Mouse (Mus musculus) gastrocnemius, adult 2 months (tissue): ENCODE results near the gene Gpr4. TPM values are rescaled to one million over a fixed set of nuclear protein-coding genes. Genes with fewer than 3 reads are reported as not detected.

Experiments
- DNase-seq: peaks from one replicate; pipeline ENCODE4 v3.0.0; 2022
- H3K27ac ChIP-seq: fragments of 200-600 bp; 2 replicates; pipeline ENCODE4 v1.8.1; 2022; ENCODE audit warnings: mild to moderate bottlenecking
- H3K4me3 ChIP-seq: fragments of 200-600 bp; 2 replicates; pipeline ENCODE4 v1.8.1; 2022; ENCODE audit warnings: mild to moderate bottlenecking, moderate library complexity
- CTCF ChIP-seq: fragments of 200-600 bp; IDR thresholded peaks from 2 replicates; pipeline ENCODE4 v1.8.1; 2022; ENCODE audit warnings: antibody characterized with exemption, mild to moderate bottlenecking, moderate library complexity
- intact Hi-C: fragments of 180-260 bp; cut with DNase I; formaldehyde crosslinking; loops from one replicate; pipeline ENCODE4 v1.15.1; 2025
- microRNA-seq: library from miRNA; unstranded; fragments of <30 nt; microRNA quantifications from one replicate; pipeline ENCODE4 v1.2.0, GENCODE M21; 2021
- total RNA-seq, 2 experiments: library from RNA; stranded (reverse); gene quantifications; 2 replicates each; pipeline ENCODE4 v1.2.3; 2021

The Gpr4 gene
- total RNA-seq, 2 experiments from 2014 or later, result 1.9 to 2.9 TPM

DNA sequence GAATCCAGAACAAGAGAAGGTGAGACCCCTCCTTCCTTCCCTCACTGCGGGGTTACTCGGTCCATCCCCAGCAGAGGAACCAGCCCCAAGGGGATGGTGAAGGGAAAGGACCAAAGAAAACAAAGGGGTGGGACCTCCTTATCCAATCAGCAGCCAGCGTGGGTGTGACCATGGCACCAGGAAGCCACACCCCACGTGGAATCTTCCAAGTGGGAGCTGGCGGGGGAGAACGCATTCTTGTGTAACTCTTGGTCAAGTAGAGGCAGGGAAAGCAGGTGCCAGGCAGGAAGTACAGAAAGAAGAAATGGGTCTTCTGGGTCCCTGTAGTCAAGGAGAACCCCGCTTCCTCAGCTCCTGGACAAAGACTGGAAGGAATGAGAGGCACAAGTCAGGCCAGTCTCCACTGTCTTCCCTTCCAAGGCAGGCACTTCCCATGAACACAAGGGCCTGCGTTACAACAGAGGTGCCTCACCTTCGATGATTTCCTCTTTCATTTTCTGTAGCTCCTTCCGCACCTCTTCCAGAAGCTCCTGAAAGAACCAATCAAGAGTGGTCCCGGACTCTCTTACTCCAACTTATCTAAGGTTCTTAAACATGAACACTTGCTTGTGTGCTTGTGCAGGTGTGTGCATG, 45.2 kb downstream of the Gpr4 start:
- intact Hi-C loops, result no loop called here

DNA sequence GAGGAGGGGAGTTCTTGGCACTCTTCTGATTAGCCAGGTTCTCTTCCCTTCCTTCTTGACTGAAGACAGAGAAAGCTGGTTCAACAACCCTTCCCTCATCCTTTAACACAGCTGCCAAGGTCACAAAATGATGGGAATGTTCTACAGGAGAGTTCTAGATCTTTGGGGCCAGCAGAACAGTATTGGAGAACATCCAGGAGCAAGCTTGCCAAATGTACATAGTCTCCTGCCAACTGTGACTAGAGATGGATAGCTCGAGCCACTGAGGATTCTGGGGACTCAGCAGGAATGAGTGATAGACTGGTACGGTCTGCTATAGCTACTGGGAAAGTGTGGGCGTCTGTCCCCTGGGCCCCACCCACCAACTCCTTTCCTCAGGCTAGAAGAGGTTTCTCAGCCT, 46.0 kb downstream of the Gpr4 start:
- Histone ChIP-seq H3K4me3 (no peak overlapping the region), H3K27ac (peak overlapping the region; percentile 46; the same call in 1 of the 2 replicates)
- no peak for TF ChIP-seq CTCF
- intact Hi-C loops, result no loop called here
- no peak for DNase-seq

More for the DNA sequence above, 45.2 kb downstream of the Gpr4 start:
- no peak for TF ChIP-seq CTCF
- peak; percentile 76 for DNase-seq
- H3K4me3 ChIP-seq, result no peak overlapping the region
- peak overlapping the region; percentile 46; the same call in 1 of the 2 replicates for H3K27ac ChIP-seq

DNA sequence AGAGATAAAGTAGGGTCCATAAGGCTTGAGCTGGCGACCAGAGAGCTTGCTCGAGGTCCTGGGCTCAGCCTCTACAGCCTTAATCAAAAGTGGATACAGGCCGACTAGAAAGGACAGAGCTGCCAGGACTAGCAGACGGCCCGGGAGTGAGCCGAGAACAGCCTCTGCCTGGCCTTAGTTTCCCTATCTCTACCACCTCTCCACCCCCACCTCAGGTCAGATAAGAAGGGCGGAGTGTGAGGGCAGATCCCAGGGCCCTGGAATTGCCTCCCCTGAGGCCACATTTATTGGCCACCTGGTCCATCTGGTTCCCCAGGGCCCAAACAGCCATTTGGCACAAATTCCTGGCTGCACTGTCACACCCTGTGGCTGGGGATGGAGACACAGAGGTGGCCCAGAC, 52.8 kb downstream of the Gpr4 start:
- peak; percentile 60 for DNase-seq
- Histone ChIP-seq H3K4me3 (peak overlapping the region; percentile 21; the same call in 1 of the 2 replicates), H3K27ac (peak overlapping the region; percentile 93)
- intact Hi-C loops, result no loop called here
- TF ChIP-seq CTCF, result no peak

DNA sequence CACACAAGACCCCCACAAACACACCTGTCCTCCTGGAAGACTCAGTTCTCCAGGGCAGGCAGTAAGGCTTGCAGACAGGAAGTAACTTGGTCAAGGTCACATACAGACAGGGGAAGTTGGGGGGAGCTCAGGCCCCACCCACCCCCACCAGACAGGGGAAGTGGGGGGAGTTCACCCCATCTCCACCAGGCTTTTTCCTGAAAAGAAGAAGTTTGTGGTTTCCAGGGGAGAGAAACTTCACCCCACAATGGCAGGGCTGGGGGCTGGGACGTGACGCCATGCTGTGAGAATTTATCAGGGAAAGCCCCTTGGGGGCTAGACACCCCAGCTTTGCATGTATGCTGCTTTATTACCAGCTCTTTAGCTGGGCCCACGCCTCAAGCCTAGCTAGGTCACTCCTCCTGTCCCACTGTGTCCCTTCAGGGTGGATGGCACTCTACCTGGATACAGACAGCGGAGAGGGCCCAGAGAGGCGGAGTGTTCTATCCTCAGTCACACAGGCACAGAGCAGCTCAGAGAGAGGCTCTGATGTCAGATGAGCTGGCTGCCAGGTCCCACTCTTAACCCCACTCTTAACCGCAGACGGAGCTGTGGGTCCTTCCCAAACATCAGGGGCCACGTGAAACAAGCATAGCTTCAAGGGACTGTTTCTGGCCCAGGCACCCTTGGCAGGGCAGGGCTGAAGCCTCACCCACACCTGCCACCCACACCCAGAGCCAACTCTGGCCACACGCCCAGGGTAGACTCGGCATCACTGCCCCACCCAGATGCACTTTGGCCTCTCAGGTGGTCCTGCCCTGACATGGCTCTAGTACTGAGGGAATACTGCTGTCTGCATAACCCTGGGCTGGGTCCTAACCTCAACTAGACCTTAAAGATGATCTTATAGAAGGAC, 53.8 kb downstream of the Gpr4 start:
- intact Hi-C loops, result no loop called here
- peak; percentile 66 for DNase-seq
- no peak for TF ChIP-seq CTCF
- Histone ChIP-seq H3K4me3 (peak overlapping the region; percentile 30), H3K27ac (peak overlapping the region; percentile 93)

DNA sequence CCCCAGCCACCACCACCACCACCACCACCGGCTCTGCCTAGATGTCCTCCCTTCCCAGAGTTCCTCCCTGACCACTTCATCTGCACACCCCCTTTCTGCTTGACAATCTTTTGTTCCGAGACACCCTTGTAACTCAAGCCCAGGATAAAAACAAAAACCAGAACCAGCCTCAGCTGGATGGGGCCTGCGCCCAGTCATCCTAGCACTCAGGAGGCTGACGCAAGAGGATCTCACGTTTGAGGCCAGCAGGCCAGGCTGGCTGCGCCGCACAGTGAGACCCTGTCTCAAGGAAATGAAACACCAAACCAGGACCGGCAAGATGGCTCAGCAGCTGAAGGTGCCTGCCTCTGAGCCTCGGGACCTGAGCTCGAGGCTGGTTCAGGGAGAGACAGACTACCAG, 54.7 kb downstream of the Gpr4 start:
- H3K4me3 ChIP-seq, result peak overlapping the region; percentile 33; the same call in 1 of the 2 replicates
- intact Hi-C loops, result no loop called here
- DNase-seq, result peak; percentile 54
- H3K27ac ChIP-seq, result peak overlapping the region; percentile 93
- no peak for TF ChIP-seq CTCF

DNA sequence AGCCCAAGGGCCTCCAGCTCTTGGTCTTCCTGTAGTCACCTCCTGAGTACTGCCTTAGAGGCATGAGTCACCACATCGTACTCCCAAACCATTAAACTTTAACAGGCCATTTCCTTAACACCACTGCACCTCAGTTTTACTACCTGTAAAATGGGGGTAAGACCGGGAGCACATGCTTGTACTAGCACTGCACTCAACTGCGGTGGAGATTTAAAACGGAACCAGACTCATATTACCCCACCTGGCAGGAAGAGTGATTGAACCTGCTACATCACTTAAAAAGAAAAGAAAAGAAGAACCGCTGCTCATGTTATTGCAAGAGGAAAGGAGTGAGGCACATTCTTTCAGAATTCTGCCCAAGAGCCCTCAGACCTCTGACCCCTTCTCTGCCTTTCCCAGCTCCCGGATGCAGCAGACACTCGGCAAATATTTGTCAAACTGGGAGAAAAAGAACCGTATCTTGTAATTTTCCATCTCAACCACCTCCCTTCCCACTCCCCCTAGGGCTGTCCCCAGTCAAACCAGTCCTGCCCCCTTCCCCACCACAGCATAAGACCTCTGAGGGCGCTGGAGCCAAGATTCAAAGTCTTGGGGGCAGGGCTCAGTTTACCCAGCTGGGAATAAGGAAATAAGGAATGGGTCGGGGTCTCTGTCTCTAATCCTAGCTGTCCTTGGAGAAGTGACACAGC, 56.8 kb downstream of the Gpr4 start:
- intact Hi-C loops, result no loop called here
- TF ChIP-seq CTCF, result no peak
- no peak for DNase-seq
- H3K27ac ChIP-seq, result peak overlapping the region; percentile 93
- peak overlapping the region; percentile 95 for H3K4me3 ChIP-seq

DNA sequence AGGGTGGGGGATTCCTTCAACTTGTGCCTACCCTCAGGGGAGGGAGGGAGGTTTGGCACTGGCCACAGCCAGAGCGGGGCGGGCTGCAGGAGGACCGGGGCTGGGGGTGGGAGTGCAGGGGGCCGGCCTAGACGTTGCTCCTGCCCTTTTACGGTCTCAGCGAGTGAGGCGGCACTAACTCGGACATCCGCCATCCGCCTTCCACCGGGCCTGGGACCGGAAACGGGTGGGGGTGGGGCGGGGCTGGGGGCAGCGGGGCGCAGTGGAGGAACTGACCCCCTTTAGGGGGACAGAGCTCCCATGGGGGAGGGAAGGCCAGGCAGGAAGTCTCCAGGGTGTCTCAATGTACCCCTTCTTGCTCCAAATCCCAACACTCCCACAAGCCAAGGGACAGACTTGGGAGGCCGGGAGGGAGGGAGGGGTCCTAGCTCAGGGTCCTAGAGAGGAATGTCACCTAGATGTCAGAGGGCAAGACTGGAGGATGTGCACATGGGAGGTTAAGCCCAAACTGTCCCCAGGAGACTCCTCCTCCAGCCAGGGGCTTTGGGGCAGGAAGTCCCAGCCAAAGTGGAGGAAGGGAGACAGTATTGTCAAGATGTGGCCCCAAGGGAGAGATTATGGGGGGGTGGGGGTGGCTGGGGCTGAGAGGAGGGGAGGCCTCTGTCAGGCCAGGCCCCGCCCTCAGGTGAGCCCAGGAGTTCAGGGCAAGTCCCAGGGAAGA, 57.5 kb downstream of the Gpr4 start:
- no peak for TF ChIP-seq CTCF
- peak overlapping the region; percentile 95 for H3K4me3 ChIP-seq
- peak; percentile 82 for DNase-seq

DNA sequence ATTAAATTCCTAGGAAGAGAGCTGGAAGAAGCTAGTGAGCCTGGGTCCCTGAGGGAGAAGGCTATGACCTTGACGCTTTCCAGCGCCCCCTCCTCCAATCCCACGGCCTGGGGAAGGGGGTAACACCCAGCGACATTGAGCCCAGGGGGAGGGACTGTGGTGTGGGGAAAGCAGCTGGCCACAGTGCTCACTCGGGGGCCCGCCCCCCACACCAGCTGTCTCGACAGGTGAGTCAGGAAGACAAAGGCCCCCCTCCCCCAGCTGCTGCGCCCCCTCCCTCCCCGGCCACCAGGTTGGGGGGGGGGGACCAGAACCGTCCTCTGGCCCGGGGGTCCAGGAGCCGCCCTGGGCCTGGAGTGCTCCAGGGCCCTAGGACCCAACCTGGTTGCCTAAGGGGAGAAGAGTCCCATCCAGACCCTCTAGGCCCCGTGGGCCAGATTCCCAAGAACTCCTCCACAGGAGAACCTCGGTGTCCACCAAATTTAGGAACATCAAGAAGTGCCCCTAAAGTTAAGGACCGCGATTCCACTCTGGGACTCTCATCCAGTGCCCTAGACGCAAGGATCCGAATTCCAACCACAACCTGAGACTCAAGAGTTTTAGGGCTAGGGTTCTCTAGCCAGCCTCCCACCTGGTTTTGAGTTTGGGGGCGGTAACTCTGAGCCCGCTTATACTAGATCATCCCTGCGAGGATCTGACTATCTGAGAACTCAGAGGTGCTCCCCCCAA, 58.3 kb downstream of the Gpr4 start:
- peak overlapping the region; percentile 93 for H3K27ac ChIP-seq
- peak; percentile 41 for DNase-seq
- H3K4me3 ChIP-seq, result peak overlapping the region; percentile 95
- no peak for TF ChIP-seq CTCF
- intact Hi-C loops, result no loop called here

More for the DNA sequence above, 57.5 kb downstream of the Gpr4 start:
- peak overlapping the region; percentile 93 for H3K27ac ChIP-seq
- intact Hi-C loops, result no loop called here

DNA sequence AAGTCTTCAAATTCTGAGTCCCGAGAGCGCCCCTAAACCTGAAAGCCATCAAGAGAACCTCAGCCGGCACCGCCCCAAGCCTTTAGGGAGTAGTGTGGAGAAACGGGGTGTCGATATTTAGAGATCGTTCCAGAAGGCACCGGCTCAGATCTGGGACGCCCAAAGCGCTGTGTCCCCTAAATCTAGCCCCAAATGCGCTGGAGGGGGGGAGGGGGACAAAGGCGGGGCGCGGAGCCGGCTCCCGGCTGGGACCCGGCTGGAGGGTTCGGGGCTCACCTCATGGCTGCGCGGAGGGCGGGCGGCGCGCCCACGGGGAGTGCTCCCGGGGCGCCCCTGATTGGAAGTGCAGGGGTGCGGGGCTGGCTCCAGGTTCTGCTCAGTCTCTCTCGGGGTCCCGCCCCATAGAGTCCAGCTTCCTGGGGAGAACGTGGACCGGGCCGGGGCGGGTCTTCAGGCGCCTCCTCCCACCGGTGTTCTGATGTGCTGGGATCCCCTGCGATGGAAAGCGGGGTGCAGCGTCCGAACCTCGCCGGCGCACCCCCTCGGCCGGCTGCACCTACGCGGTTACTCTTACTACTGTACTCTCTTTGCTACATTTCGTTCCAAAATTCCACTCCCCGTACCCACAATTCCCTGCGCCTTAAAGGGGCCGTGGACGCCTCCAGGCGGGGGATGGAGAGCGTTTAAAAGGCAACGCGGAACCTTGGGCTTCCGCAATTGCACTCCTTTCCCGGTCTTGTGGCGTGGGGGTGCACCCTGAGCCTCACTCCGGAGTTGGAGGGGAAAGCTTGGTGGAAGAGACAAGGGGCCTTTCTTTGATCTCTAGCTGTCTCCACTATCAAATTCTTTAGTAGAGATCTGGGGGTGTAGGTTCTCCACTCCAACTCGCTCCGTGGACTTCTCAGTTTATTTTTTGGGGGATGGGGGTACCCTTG, 59.2 kb downstream of the Gpr4 start, which contains the start of gene Vasp:
Gene Vasp (minus strand): TSS at position 580 of the 935 bp plus-strand sequence.
- Histone ChIP-seq H3K27ac (peak within 1 kb of the TSS; percentile 93), H3K4me3 (peak within 1 kb of the TSS; percentile 95)
- TF ChIP-seq CTCF, result no peak
- intact Hi-C loops, result no loop called here
- DNase-seq, result peak; percentile 86

DNA sequence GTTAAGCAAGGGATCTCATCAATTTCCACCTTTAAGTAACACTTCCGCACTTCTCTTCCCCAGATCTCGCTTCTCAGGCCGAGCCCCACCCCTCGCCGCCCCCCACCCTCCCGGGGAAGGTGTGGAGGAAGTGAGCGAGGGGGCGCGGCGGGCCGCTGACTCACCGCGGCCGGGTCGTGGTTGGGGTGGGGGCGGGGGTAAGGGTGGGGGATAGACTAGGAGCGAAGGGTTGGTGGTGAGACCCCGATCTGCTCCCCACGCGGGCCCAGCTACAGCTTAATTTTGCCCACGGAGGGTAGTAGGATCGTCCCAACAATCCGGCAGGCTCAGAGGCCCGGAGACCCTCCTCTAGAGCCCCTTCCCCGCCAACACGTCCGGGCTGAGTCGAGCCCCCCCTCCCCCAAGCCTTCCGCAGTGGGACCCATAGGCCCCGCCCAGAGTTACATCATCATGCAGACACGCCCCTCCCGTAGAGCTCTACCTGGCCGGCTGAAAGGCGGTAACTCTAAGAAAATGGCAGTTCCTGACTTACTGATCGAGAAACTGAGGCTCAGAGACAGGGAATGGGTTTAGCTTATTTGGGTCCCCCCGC, 59.9 kb downstream of the Gpr4 start:
- Histone ChIP-seq H3K27ac (peak overlapping the region; percentile 93), H3K4me3 (peak overlapping the region; percentile 95)
- intact Hi-C loops, result no loop called here
- peak; percentile 76 for DNase-seq
- TF ChIP-seq CTCF, result no peak

Small RNA genes lying within 50 kb of the gene (microRNA-seq; reads per million reads assigned to microRNA genes)
- 61.4 reads per million, percentile 36 among the genes with 10 or more reads in this experiment for gene Mir330

Other genes with a start within 250 kb of the Gpr4 start
- gene Nanos2, start 225.1 kb upstream of the Gpr4 start, total RNA-seq, result not detected
- 1 to 10 TPM; 6.3 to 6.7 TPM for gene Mypop, start 221.3 kb upstream of the Gpr4 start, total RNA-seq
- 10 to 100 TPM; 18.2 to 20.5 TPM for gene Irf2bp1, start 208.5 kb upstream of the Gpr4 start, total RNA-seq
- not detected for gene Foxa3, start 189.0 kb upstream of the Gpr4 start, total RNA-seq
- gene Sympk, start 188.2 kb upstream of the Gpr4 start, total RNA-seq, result 10 to 100 TPM; 70.9 to 81.5 TPM
- gene Rsph6a, start 157.8 kb upstream of the Gpr4 start, total RNA-seq, result not detected
- gene Dmwd, start 136.3 kb upstream of the Gpr4 start, total RNA-seq, result 10 to 100 TPM; 31.9 to 32.1 TPM
- gene Dmpk, start 128.7 kb upstream of the Gpr4 start, total RNA-seq, result 100 to 1,000 TPM; 265 to 336 TPM
- gene Six5, start 117.9 kb upstream of the Gpr4 start, total RNA-seq, result 1 to 10 TPM in 1 of 2 experiments, under 1 TPM in 1; 0.89 to 2.3 TPM
- gene Gm4969, start 94.2 kb upstream of the Gpr4 start, total RNA-seq, result not detected
- gene Fbxo46, start 92.7 kb upstream of the Gpr4 start, total RNA-seq, result 1 to 10 TPM; 2.3 to 3.0 TPM
- 1 to 10 TPM; 2.0 TPM for gene Qpctl, start 63.2 kb upstream of the Gpr4 start, total RNA-seq
- 10 to 100 TPM; 49.7 to 58.0 TPM for gene Snrpd2, start 62.8 kb upstream of the Gpr4 start, total RNA-seq
- not detected for gene Gipr, start 46.4 kb upstream of the Gpr4 start, total RNA-seq
- gene Eml2, start 36.1 kb upstream of the Gpr4 start, total RNA-seq, result 10 to 100 TPM in 1 of 2 experiments, 1 to 10 TPM in 1; 9.5 to 10.5 TPM
- gene Opa3, start 15.8 kb downstream of the Gpr4 start, total RNA-seq, result 10 to 100 TPM; 41.9 to 52.4 TPM
- 10 to 100 TPM; 13.6 to 17.3 TPM for gene Vasp, start 59.3 kb downstream of the Gpr4 start, total RNA-seq
- under 1 TPM in 1 of 2 experiments, not detected in 1; 0.74 TPM for gene Ppm1n, start 67.5 kb downstream of the Gpr4 start, total RNA-seq
- 1,000 to 10,000 TPM in 1 of 2 experiments, 100 to 1,000 TPM in 1; 987 to 1,150 TPM for gene Rtn2, start 70.1 kb downstream of the Gpr4 start, total RNA-seq
- gene Fosb, start 97.5 kb downstream of the Gpr4 start, total RNA-seq, result under 1 TPM; 0.22 to 0.59 TPM
- 10 to 100 TPM; 28.1 to 30.4 TPM for gene Ercc1, start 132.2 kb downstream of the Gpr4 start, total RNA-seq
- 10 to 100 TPM; 11.4 to 11.5 TPM for gene Cd3eap, start 146.9 kb downstream of the Gpr4 start, total RNA-seq
- gene Ppp1r13l, start 147.2 kb downstream of the Gpr4 start, total RNA-seq, result 1 to 10 TPM; 2.1 to 4.9 TPM
- 10 to 100 TPM in 1 of 2 experiments, 1 to 10 TPM in 1; 8.5 to 10.7 TPM for gene Ercc2, start 169.5 kb downstream of the Gpr4 start, total RNA-seq
- gene Klc3, start 191.6 kb downstream of the Gpr4 start, total RNA-seq, result under 1 TPM; 0.18 to 0.39 TPM
- over 10,000 TPM; 32,173 to 47,719 TPM for gene Ckm, start 192.2 kb downstream of the Gpr4 start, total RNA-seq
- 10 to 100 TPM; 17.1 to 17.9 TPM for gene Mark4, start 246.3 kb downstream of the Gpr4 start, total RNA-seq